Mouse (Mus musculus) yolk sac, embryonic 10.5 days (tissue): Measurements from ENCODE around the gene Hrh3.

ENCODE experiments used
- DNase-seq: peaks from one replicate; pipeline ENCODE4 v3.0.0-alpha.2; 2017; ENCODE audit warnings: low spot score

Hrh3 gene

GRCm38 (mm10) chr2:180103978-180104658, at the start of gene Hrh3:
Hrh3 (minus strand) TSS chr2:180104488.
- peak; percentile 83 for DNase-seq

- DNase-seq: no peak
Measured at GRCm38 (mm10) chr2:180148551-180148950, 44.3 kb upstream of the Hrh3 start.

GRCm38 (mm10) chr2:180147379-180147778, 43.1 kb upstream of the Hrh3 start:
- DNase-seq: no peak

GRCm38 (mm10) chr2:180146091-180146490, 41.8 kb upstream of the Hrh3 start:
- DNase-seq: no peak

- DNase-seq: no peak
Measured at GRCm38 (mm10) chr2:180135414-180135813, 31.1 kb upstream of the Hrh3 start.

- no peak for DNase-seq
Measured at GRCm38 (mm10) chr2:180133911-180134310, 29.6 kb upstream of the Hrh3 start.

- no peak for DNase-seq
Measured at GRCm38 (mm10) chr2:180133231-180133630, 28.9 kb upstream of the Hrh3 start.

GRCm38 (mm10) chr2:180127675-180128074, 23.4 kb upstream of the Hrh3 start:
- DNase-seq: no peak

- no peak for DNase-seq
Measured at GRCm38 (mm10) chr2:180126195-180126594, 21.9 kb upstream of the Hrh3 start.

- no peak for DNase-seq
Measured at GRCm38 (mm10) chr2:180124192-180124591, 19.9 kb upstream of the Hrh3 start.

- DNase-seq: no peak
Measured at GRCm38 (mm10) chr2:180120292-180120761, 16.0 kb upstream of the Hrh3 start.

GRCm38 (mm10) chr2:180119439-180120291, 15.4 kb upstream of the Hrh3 start:
- no peak for DNase-seq

GRCm38 (mm10) chr2:180118661-180119438, 14.6 kb upstream of the Hrh3 start, which contains the start of gene Osbpl2:
Osbpl2 (plus strand) TSS chr2:180119306.
- DNase-seq: peak; percentile 100

GRCm38 (mm10) chr2:180117485-180118194, 13.4 kb upstream of the Hrh3 start:
- DNase-seq: no peak

- DNase-seq: no peak
Measured at GRCm38 (mm10) chr2:180116741-180117484, 12.6 kb upstream of the Hrh3 start.

- no peak for DNase-seq
Measured at GRCm38 (mm10) chr2:180116081-180116493, 11.8 kb upstream of the Hrh3 start.

- DNase-seq: no peak
Measured at GRCm38 (mm10) chr2:180115279-180115678, 11.0 kb upstream of the Hrh3 start.

GRCm38 (mm10) chr2:180113909-180114890, 9.9 kb upstream of the Hrh3 start:
- DNase-seq: no peak

- DNase-seq: no peak
Measured at GRCm38 (mm10) chr2:180108285-180108684, 4.0 kb upstream of the Hrh3 start.

- DNase-seq: no peak
Measured at GRCm38 (mm10) chr2:180107081-180107480, 2.8 kb upstream of the Hrh3 start.
